Mouse (Mus musculus) duodenum, adult 2 months (tissue): ENCODE results near the gene Kdm6a. TPM values are rescaled to one million over a fixed set of nuclear protein-coding genes. Genes with fewer than 3 reads are reported as not detected.

Source experiments
- polyA plus RNA-seq: library from polyadenylated mRNA; depleted of rRNA; stranded (reverse); fragments of >200 nt; gene quantifications from 2 replicates; pipeline ENCODE4 v1.2.3, GENCODE M21; 2012; ENCODE audit warnings: low replicate concordance; rRNA removed

Kdm6a gene
- 0.74 and 5.0 TPM in 2 replicates for polyA plus RNA-seq

GRCm38 (mm10) chrX:18162192-18162857 is at the start of gene Kdm6a:
Gene Kdm6a (plus strand): TSS chrX:18162575.

GRCm38 (mm10) chrX:18145557-18145956 is 16.8 kb upstream of the Kdm6a start, which contains the start of gene Dusp21:
Gene Dusp21 (plus strand): TSS chrX:18145857.

Other genes with a start within 250 kb of the Kdm6a start
- not detected in 2 replicates for gene Dusp21, start 16.7 kb upstream of the Kdm6a start, polyA plus RNA-seq